Mouse (Mus musculus) right cerebral cortex, postnatal 36 days (tissue): ENCODE measurements around the gene St6galnac6.

Experiments used
- DNase-seq, 2 experiments: peaks; one replicate each; pipeline ENCODE4 v3.0.0; 2022; ENCODE audit warnings: low spot score in 2 of 2, mixed read lengths in 1 of 2

St6galnac6 gene

DNA sequence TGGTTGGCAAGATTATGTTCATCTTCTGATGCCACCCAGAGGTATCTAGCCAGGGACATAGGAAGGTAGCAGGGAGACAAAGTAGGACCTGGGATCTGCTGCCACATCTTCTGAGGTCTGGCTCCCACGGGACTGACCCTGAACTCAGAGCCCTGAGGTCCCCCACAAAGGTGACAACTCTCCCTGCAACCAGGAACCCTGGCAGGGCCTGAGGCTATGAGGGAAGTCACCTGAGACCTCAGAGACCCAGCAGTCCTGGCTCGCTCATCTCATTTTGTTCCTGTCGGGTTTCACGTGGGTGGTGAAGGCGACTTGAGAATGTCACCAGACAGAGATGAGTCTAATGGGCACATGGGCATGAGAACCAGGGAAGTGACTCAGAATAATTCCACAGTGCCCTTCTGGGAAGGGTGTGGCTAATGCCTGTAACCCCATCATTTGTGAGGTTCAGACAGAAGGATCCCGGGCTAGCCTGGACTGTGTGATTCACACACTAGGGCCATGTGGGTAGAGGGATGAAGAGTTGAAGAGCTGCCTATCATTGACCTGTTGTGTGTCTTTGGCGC, 14.3 kb upstream of the St6galnac6 start:
- no peak for DNase-seq

DNA sequence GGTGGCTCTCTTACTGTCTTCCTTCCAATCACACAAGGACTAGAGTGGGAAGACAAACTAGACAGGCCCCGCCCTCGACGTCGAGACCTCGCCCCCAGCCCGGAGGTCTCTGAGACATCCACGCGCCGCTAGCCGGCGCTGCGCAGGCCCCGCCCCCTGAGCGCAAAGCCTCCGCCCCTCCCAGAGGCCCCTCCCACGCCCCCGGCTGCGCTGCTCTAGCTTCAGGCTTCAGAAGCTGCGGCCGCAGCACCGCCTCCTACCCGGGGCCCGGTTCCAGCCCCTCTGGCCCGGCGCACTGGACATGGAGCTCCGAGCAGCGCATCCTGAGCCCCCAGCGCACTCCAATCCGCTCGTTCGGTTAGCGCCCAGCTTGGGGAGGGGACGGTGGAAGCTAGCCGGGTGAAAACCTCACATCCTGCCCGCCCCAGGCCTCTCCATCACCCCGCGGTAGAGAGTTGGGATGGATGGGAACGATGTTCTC, 12.6 kb upstream of the St6galnac6 start, which contains the start of gene St6galnac4:
St6galnac4 (plus strand) TSS at position 225 of the 481 bp plus-strand sequence.
- peak; percentile 87 to 89 for DNase-seq

DNA sequence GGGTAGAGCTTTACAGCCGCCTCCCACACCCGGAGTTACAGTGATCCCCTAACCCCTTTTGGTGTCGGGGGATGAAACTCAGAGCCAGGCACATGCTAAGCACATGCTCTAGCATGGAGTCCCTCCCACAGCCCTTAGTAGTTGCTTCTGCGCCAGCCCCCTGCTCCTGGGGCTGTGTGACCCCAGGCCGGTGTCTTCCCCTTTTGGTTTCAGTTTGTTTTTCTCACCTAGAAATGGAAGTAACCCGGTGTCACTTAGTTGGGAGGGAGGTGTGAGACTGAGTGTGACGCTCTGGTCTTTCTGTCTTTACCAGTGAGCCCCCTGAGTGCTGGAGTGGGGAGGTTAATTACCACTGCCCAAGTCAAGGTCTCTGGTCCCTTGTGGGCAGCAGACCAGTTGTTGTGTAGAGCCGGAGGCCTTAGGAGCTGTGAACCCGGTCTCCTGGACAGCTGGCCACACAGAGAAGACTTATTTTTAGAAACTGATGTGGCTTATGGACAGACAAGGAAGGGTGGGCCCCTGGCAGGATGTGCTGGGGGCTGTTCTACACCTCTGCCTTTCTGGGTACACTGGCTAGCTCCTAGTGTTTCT, 11.7 kb upstream of the St6galnac6 start:
- DNase-seq: no peak

DNA sequence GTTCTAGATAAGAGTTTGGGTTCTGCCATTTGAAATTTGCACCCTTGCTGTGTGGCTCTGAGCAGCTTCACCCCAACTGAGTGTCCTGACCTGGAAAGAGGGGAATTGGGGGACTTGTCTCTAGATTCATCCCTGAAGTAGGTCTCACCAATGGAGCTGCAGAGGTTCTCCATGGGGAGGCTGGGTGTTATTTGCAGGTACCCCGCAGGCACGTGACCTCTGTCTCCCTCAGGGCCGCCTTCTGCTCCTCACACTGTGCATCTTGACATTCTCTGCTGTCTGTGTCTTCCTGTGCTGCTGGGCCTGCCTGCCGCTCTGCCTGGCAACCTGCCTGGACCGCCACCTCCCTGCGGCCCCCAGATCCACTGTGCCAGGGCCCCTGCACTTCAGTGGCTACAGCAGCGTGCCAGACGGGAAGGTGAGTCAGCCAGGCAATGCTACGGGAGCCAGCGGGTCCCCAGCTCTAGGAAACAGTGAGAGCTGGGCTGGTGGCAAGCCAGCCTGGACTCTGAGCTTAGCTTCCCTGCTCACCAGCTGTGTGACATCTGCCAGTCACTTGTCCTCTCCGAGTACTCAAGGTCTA, 10.2 kb upstream of the St6galnac6 start:
- DNase-seq: peak in 1 of 2 experiments; percentile 56

DNA sequence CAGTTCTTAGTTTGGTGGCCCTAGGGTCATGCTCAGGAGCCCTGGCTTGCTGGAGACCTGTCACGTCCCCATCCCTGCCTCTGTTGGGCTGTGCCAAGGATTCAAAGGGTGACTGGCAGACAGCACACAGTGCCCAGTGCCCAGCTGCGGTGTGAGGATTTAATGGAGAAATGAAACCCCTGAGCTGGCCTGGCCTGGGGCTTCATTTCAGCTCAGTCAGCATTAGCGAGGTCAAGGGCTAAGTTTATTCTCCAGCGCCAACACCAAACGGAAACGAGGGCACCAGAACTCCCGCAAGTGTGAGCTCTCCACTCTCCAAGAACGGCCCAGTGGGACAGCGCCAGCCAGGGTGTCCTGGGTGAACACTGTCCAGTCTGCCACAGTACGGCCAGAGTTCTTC, 9.3 kb upstream of the St6galnac6 start:
- DNase-seq: no peak

DNA sequence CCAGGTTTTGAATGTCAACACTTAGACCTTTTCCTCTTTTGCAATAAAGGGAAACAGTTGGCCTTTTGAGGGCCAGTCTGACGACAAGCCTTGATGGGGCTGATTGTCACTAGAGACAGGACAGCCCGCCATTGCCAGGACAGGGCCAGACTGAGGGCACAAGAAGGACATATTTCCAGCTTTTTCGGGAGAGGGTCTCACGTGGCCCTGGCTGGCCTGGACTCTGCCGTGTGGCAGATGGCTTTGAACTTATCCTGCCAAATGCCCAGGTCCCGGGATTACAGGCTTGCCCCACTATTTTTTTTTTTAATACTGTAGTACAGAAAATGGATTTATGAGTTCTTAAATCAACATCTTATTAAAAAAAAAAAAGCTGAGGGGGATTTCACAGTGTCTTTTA, 8.3 kb upstream of the St6galnac6 start:
- no peak for DNase-seq

DNA sequence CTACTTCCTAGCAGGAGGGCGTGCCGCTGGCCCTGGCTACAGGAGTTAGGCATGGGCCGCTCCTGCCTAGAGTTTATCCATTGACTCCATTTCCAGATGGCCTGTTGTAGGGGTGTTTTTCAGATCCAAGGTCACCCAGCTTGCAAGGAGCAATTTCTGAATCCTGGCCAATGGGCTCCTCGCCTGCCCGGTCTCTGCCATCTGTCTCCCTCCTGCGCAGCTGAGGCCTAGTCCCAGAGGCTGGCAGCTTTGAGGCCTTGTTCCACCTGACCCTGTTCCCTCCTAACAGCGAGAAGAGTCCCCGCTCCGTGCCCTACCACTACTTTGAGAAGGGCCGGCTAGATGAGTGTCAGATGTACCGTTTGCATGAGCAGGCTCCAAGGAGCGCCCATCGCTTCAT, 2.8 kb upstream of the St6galnac6 start:
- no peak for DNase-seq

DNA sequence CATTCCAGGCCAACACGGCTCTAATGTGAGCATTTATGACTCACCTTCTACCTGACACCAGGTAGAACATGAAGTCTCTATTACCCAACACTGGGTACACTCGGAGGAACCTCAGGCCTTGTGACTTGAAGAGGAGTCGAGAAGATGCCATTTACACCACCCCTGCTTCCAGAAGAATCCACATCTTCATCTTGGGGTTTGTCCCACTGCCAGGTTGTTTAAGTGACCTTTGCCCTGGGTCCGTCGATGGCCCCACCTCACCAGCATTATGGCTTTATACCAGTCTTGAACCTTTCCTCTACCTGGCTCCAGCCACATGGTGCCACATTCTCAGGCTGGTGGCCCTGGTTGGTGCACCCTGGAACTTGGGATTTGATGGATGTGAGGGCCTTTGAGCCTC, 2.3 kb upstream of the St6galnac6 start:
- DNase-seq: no peak

DNA sequence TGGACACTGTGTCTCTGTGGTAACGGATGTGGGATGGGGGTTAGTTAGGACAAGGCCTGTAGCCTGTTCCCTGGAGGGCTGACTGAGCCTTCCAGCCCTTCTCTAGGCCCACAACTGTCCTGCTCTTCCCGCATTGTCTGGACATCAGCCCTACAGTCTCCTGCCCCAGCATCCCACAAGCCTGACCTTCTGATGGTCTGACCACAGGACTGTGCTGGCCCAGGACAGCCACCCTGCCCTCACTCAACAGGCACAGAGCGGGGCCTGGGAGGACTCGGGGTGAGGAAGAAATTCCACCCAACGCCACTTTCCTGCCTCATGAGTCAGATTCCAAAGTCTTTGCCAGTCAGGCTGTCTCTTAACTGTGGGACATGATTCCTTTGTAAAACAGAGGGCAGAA, 1.8 kb upstream of the St6galnac6 start:
- DNase-seq: no peak

DNA sequence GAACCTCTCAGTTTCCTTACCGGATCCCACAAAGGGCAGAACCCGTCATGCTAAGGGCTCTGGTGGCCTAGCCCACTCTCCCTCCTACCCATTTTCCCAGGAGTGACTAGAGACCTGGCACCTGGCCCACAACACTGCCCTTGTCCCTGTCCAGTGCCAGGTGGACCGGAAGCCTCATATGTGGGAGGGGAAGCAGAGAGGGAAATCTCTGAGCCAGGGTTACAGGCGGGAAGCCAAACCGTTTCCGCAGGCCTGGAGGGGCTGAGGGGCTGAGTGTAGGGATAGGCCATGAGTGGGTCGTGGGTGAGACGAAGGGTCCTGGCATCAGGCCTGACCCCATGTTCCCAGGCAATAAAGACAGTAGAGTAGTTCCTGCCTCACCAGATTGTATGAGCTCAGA, 1.0 kb upstream of the St6galnac6 start:
- no peak for DNase-seq

DNA sequence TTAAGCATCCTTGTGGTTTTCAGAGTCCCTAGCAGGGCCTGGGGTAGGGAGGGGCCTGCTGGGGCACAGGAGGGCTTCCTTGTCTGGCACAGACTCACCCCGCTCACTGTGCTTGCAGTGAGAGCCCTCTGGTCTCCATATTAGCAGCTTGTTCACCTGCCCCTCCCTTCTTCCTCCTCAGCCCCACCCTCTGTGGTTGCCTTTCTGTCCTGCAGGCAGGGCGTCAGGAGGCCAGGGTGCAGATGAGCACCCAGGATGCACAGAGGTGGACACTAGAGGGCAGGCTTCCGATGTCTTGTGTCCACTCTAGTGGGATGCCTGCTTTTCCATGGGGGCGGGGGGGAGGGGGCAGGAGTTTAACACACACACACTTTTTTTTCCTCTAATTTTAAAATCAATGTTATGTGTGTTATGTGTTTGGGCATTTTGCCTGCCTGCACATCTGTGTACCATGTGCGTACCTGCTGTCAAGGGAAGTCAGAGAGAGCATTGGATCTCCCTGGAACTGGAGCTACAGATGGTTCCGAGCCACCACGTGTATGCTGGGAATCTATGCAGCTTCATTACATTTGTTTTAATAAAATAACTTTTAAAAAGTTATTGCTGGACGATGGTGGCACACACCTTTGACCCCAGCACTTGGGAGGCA, 2.0 kb downstream of the St6galnac6 start:
- DNase-seq: no peak

DNA sequence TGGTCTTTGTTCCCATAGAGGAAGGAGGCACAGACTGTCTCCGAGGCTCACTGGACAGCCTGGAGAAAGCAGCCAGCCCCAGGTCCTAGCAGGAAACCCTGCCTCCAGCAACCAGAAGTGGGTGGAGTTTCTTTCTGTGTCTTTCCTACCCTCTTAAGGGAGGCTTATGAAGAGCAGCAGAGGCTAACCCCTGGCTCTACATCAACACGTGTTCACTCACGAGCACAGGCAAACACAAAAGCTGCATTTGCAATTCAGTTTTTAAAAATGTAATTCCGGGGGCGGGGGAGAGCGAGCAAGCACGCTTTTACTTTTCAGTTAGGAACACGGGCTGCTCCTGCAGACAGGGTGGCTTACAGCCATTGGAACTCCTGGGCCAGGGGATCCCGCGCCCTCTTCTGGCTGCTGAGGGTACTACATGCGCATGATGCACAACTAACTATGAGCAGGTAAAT, 3.1 kb downstream of the St6galnac6 start:
- peak; percentile 81 to 89 for DNase-seq

DNA sequence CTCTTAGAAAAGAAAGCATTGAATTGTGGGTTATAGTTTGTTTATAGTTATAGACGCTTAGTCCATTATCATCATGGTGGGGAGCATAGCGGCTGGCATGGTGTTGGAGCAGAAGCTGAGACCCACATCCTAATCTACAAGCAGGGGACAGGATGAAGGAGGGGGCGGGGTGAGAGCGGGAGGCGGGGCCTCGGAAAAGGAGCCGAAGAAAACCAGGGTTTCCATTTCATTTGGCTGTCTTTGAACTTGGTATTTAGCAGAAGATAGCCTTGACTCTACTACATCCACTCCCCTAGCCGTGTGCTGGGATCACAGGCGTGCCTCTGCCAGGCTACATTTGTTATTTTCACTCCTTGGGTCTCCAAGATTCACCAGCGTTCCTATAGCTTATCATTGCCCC, 5.1 kb downstream of the St6galnac6 start:
- DNase-seq: no peak

DNA sequence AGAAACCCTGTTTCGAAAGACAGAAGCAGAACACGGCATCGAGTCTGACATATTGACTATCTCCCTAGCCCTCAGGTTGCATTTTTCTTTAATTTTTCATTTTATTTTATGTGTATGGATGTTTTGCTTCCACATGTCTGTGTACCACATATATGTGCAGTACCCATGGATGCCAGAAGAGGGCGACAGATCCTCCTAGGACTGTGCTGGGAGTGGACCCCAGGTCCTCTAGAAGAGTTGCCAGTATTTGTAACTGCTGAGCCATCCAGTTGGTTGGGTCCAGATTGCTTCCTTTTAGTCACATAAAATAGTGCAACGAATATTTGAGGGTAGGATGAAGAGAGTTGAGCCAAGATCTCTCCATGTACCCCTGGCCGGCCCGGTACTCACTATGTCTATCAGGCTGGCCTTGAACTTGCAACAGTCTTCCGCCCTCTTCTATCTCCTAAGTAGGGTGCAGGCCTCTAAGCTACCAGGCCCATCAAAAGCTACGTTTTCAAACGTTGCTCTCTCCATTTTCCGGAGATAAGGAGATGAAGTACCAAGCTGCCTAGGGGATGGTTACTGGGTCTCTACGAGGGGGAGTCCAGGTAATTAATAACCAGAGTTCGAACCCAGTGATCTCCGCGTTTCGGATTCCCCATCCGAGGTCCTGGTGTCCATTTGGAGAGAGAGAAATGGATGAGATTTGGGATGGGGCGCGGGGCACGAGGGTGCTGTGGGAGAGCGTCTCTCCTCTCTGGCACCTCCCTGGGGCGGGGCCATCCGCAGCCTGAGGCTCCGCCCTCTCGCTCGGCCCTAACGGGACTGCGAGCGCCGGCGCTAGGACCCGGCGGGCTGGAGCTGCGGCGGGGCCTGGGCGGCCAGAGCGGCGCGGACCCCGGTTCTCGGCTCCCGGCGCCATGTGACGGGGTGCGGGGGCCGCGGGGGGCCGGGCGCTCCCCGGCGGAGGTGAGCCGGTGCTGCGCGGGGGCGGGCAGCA, 6.9 kb downstream of the St6galnac6 start:
- peak; percentile 66 to 81 for DNase-seq

DNA sequence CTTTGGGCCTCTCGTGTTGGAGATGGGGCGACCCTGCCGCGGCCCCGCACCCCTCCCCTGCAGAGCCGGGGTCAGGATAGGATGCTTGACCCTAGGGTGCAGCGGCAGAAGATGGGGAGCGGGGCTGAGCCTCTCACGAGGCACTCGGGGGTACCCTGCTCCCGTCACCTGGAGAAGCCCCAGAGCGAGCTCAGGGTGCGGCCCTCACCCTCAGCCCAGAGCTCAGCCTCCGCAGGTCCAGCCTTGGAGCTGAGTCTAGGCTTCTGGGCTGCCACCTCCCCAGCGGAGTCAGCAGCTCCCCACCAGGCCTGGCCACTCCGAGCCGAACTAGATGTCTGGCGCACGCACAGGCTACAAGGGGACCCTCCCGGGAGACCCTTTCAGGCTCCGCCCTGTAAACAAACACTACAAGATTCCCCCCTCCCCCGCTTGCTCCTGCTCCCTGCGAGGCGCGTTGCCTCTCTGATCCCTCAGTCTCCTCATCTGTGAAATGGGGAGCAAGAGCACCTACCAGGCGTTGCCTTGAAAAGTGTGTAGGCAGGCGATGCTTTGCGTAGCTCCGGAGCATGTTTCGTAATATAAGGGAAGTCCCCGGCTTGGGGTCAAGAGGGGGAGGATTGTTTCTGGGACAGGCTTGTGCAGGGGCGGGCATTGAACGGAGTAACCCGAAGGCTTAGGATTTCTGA, 7.9 kb downstream of the St6galnac6 start:
- peak in 1 of 2 experiments; percentile 32 for DNase-seq

DNA sequence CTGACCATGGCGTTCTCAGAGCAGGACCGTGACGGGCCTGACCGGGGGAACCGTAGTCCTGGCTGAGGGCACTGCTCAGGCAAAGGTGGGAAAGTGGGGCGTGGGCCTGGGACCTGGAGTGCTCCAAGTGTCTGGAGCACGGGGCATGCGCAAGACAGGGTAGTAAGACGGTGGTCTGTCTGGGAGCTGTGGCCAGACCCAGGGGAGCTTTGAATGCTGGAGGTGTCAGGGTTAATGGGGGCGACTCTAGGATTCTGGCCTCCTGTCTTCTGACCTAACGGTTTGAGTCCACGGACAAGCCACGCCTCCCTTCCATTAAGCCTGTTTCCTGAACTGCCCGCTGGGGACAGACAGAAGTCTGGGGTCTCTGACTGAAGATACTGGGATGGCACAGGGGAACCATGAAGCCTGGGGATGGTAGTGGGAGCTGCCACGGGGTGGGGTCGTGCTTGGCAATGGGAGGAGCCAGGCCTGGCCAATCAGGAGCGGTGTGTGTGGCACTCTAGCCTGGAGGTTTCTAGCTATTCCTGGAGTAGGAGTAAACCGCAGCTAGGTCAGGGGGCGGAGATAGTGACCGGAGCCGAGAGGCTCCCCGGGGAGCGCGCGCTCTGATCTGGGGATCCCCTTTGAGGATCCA, 8.8 kb downstream of the St6galnac6 start:
- no peak for DNase-seq

DNA sequence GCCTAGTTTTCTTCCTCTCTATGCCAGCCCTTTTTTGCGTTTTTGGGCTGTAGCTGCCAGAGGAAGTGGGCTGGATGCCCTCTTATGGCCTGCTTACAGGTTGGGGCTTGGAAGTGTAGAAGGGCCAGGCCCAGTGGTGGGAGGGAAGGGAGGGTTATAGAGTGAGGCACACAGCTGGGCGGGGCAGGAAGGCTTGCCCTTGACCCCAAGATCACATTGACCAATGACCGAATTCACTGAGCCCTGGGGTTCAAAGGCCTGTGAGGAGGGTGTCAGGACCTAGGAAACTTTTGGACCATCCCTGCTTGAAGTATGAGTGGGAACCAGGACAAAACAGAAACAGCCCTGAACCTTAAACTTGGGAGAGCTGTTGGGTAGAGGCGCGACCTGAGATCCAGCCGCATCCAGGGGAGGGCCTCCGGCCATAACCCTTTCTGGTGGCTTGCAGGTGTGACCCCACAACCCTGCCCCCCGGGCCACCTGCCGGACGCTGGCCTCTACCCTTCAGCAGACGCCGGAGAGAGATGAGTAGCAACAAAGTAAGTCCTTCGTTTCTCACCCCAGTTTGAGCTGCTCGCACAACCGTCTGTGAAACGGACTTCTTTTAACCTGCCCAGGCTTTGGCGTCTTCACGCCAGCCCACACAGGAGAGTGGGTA, 9.4 kb downstream of the St6galnac6 start:
- no peak for DNase-seq

DNA sequence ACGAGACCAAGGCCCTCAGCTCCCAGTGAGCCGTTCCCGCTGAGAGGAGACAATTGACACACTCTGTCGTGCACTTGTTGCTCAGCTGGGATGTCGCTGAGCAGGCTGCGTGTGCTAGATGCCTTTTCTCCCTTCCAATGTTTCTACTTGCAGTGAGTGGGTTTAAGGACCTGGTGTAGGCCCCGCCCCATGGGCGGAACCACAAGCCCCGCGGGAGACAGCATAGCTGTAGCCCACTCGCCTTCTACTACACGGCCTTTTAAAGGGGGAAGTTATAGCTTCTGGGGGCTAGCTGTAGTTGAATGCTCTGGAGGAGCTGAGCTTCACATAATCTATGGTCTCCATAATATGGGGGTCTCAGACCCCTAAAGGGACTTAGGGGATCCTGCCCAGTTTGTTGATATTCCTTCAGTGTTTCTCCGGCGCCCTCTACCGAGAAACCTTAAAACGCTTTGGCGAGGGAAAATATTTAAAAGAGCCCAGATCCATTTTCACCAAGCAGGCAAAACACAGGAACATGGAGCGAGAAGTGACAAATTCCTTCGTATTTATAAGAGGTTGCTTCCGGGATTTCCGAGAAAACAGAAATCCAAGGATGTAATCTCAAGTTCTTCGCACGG, 11.2 kb downstream of the St6galnac6 start:
- no peak for DNase-seq

DNA sequence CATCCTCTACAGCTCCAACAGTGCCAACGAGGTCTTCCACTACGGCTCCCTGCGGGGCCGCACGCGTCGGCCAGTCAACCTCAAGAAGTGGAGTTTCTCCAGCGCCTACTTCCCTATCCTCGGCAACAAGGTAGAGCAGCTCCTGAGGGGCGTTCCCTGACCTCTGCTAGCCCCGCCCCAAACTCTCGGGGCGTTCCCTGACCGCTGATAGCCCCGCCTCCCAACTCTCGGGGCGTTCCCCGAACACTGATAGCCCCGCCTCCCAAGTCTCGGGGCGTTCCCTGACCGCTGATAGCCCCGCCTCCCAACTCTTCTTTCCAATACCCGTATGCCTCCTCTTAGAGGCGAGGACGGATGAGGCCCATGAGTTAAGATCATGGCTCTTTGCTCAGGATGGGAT, 12.8 kb downstream of the St6galnac6 start:
- no peak for DNase-seq
